Mouse (Mus musculus): ENCODE measurements around the gene Pcdh9. TPM values are rescaled to one million over a fixed set of nuclear protein-coding genes. Genes with fewer than 3 reads are reported as not detected.

Gene Pcdh9
- total and polyA plus RNA-seq, 2 experiments, result 0.01 to 0.37 TPM

DNA sequence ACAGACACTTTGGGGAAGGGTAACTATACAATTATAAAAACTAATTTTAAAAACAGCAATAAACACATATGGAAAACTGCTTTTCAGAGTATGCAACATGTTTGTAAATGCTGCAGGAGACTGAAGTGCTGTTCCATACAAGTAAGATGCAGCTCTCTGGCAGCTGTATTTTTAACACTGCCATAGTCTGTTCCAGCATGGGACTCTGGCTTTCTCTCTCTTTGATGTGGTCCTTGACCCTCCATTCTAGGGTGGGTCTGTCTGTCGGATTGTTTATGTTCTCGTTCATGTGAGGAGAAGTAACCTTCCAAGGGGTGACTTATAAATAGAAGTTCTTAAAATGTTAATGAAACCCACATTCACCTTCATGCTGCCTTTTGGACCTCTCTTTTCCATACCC lies 809.6 kb downstream of the Pcdh9 start:
- Histone ChIP-seq H3K79me2 (ENCODE audit: control insufficient read depth, insufficient read depth, low read length) (no peaks in the 10 kb centered on the region), H3K27me3 (ENCODE audit: control insufficient read depth, insufficient read depth, low read length) (no peaks in the 10 kb centered on the region), H3K9ac (ENCODE audit: low read depth, low read length) (no peak overlapping the region), H3K4me3 (ENCODE audit: insufficient read depth, low read depth, low read length) (no peak overlapping the region), H3K27ac (replicated peaks; ENCODE audit: insufficient read depth, low read depth, low read length) (no peak overlapping the region), H3K36me3 (ENCODE audit: control insufficient read depth, insufficient read depth, low read length) (no peaks in the 10 kb centered on the region), H3K4me1 (ENCODE audit: control insufficient read depth, insufficient read depth, low read length) (no peaks in the 10 kb centered on the region)
- DNase-seq (ENCODE audit: extremely low read depth, low read depth, low spot score), result no peak
- WGBS, result 57% methylated on average over 2 of the region's 2 CpGs
- TF ChIP-seq CTCF (IDR thresholded peaks at IDR 0.05; ENCODE audit: low read depth, low read length), result no peak
- no peak for TF ChIP-seq POLR2A (IDR thresholded peaks at IDR 0.05; ENCODE audit: extremely low read depth, insufficient read depth, low read length)

DNA sequence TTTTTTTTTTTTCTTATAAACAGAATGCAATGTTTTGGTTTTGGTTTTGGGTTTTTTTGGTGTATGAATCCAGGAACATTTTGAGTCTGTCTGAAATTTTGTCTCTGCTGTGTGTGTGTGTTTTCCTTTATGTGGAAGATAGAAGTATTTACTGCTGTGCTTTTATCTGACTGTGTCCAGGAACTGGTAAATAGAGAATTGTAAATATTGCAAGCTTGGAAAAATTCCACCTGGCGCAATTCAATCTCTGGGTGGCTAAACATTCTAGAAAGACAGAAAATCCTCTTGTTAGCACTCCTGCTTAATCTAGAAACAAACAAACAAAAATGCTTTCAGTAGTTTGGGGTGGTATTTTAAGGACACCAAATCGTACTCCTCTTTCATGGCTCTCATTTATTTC lies 814.7 kb downstream of the Pcdh9 start:
- Histone ChIP-seq H3K27me3 (ENCODE audit: control insufficient read depth, insufficient read depth, low read length) (peaks cover 5% of the 10 kb centered on the region; the same call in 1 of the 2 replicates), H3K4me1 (ENCODE audit: control insufficient read depth, insufficient read depth, low read length) (peaks cover 4% of the 10 kb centered on the region), H3K9ac (ENCODE audit: low read depth, low read length) (no peak overlapping the region), H3K27ac (replicated peaks; ENCODE audit: insufficient read depth, low read depth, low read length) (no peak overlapping the region), H3K4me3 (ENCODE audit: insufficient read depth, low read depth, low read length) (no peak overlapping the region), H3K79me2 (ENCODE audit: control insufficient read depth, insufficient read depth, low read length) (no peaks in the 10 kb centered on the region), H3K36me3 (ENCODE audit: control insufficient read depth, insufficient read depth, low read length) (no peaks in the 10 kb centered on the region)
- WGBS, result 6% methylated on average over 2 of the region's 2 CpGs
- no peak for TF ChIP-seq CTCF (IDR thresholded peaks at IDR 0.05; ENCODE audit: low read depth, low read length)
- TF ChIP-seq POLR2A (IDR thresholded peaks at IDR 0.05; ENCODE audit: extremely low read depth, insufficient read depth, low read length), result no peak
- DNase-seq (ENCODE audit: extremely low read depth, low read depth, low spot score), result peak; percentile 86

DNA sequence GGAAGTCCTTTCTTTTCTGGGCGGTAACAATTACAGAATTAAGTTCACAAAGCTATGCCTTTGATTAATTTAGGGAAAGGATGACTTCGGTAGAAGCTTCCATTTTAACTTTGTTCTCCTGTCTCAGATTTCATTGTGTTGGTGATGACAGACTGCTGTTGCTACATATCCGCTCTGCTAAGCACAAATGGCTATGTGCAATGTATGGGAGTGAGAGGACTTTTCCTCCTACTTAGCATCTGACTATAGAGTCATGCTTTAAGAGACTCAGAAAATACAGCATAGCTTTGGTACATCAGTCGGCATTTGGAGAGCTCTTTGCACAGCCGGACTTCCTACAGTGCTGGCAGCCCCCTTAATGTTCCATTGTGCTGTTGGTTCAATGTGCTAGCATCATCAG lies 818.1 kb downstream of the Pcdh9 start:
- 95% methylated on average over 5 of the region's 5 CpGs for WGBS
- peaks cover 4% of the 10 kb centered on the region for H3K4me1 ChIP-seq (ENCODE audit: control insufficient read depth, insufficient read depth, low read length)

GRCm38 (mm10) chr14:93070140-93070539 lies 820.3 kb downstream of the Pcdh9 start:
- H3K36me3 ChIP-seq (ENCODE audit: control insufficient read depth, insufficient read depth, low read length), result no peaks in the 10 kb centered on the region
- 33% methylated on average over 4 of the region's 4 CpGs for WGBS
- no peak overlapping the region for H3K4me3 ChIP-seq (ENCODE audit: insufficient read depth, low read depth, low read length)
- H3K79me2 ChIP-seq (ENCODE audit: control insufficient read depth, insufficient read depth, low read length), result no peaks in the 10 kb centered on the region
- DNase-seq (ENCODE audit: extremely low read depth, low read depth, low spot score), result peak; percentile 21
- peaks cover 4% of the 10 kb centered on the region for H3K4me1 ChIP-seq (ENCODE audit: control insufficient read depth, insufficient read depth, low read length)
- no peak overlapping the region for H3K27ac ChIP-seq (replicated peaks; ENCODE audit: insufficient read depth, low read depth, low read length)
- TF ChIP-seq POLR2A (IDR thresholded peaks at IDR 0.05; ENCODE audit: extremely low read depth, insufficient read depth, low read length) (no peak), CTCF (IDR thresholded peaks at IDR 0.05; ENCODE audit: low read depth, low read length) (no peak)
- H3K9ac ChIP-seq (ENCODE audit: low read depth, low read length), result no peak overlapping the region
- peaks cover 5% of the 10 kb centered on the region; the same call in 1 of the 2 replicates for H3K27me3 ChIP-seq (ENCODE audit: control insufficient read depth, insufficient read depth, low read length)

More for the DNA sequence above, 818.1 kb downstream of the Pcdh9 start:
- no peaks in the 10 kb centered on the region for H3K36me3 ChIP-seq (ENCODE audit: control insufficient read depth, insufficient read depth, low read length)
- H3K4me3 ChIP-seq (ENCODE audit: insufficient read depth, low read depth, low read length), result no peak overlapping the region
- no peak overlapping the region for H3K27ac ChIP-seq (replicated peaks; ENCODE audit: insufficient read depth, low read depth, low read length)
- no peak for DNase-seq (ENCODE audit: extremely low read depth, low read depth, low spot score)
- no peaks in the 10 kb centered on the region for H3K79me2 ChIP-seq (ENCODE audit: control insufficient read depth, insufficient read depth, low read length)
- peaks cover 5% of the 10 kb centered on the region; the same call in 1 of the 2 replicates for H3K27me3 ChIP-seq (ENCODE audit: control insufficient read depth, insufficient read depth, low read length)
- TF ChIP-seq POLR2A (IDR thresholded peaks at IDR 0.05; ENCODE audit: extremely low read depth, insufficient read depth, low read length), result no peak
- no peak for TF ChIP-seq CTCF (IDR thresholded peaks at IDR 0.05; ENCODE audit: low read depth, low read length)
- no peak overlapping the region for H3K9ac ChIP-seq (ENCODE audit: low read depth, low read length)

GRCm38 (mm10) chr14:93067411-93068336 lies 822.8 kb downstream of the Pcdh9 start:
- Histone ChIP-seq H3K27me3 (ENCODE audit: control insufficient read depth, insufficient read depth, low read length) (peaks cover 4% of the 10 kb centered on the region; the same call in 1 of the 2 replicates), H3K36me3 (ENCODE audit: control insufficient read depth, insufficient read depth, low read length) (no peaks in the 10 kb centered on the region), H3K27ac (replicated peaks; ENCODE audit: insufficient read depth, low read depth, low read length) (no peak overlapping the region), H3K4me1 (ENCODE audit: control insufficient read depth, insufficient read depth, low read length) (no peaks in the 10 kb centered on the region), H3K79me2 (ENCODE audit: control insufficient read depth, insufficient read depth, low read length) (no peaks in the 10 kb centered on the region), H3K9ac (ENCODE audit: low read depth, low read length) (no peak overlapping the region), H3K4me3 (ENCODE audit: insufficient read depth, low read depth, low read length) (no peak overlapping the region)
- peak; percentile 9 for DNase-seq (ENCODE audit: extremely low read depth, low read depth, low spot score)
- TF ChIP-seq POLR2A (IDR thresholded peaks at IDR 0.05; ENCODE audit: extremely low read depth, insufficient read depth, low read length), result no peak
- TF ChIP-seq CTCF (IDR thresholded peaks at IDR 0.05; ENCODE audit: low read depth, low read length), result no peak
- WGBS, result 70% methylated on average over 5 of the region's 5 CpGs

All from liver, adult 2 months (tissue).